Comparison of ENCODE assay signal across 14 mouse cellular contexts in the genomic region with DNA sequence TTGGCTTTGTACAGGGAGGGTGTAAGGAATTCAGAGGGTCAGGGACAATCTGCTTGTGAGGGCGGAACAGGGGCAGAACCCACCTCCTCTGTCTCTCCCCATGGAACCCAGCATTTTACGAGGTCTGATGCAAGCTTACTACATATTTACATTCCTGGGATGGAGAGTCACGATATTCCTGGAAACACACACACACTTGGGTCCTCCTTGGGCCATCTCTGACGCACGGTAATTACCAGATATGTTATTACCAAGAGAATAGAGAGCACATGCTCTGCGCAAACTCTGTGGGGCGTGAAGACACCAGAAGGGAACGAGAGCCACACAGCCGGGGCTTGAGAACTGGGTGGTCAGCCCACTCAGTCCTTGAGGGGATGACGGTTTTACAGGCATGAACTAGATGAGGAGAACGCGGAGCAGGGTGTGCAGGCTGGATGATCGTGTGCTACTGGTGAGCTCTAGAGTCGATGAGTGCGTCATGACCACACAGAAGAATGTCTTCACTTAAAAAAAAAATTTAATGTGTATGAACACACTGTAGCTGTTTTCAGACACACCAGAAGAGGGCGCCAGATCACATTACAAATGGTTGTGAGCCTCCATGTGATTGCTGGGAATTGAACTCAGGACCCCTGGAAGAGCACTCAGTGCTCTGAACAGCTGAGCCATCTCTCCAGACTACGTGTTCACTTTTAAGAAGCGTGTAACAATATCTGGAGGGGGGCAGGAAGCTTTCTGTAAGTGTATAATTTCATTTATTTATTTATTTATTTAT. TPM values are rescaled to one million over a fixed set of nuclear protein-coding genes. Genes with fewer than 3 reads are reported as not detected.
A peak's percentile ranks its signal among the peaks of the same experiment; 100 is the strongest.
DNase-seq lines count a peak whose midpoint lies in the region; ATAC-seq and TF ChIP-seq lines count a peak whose summit lies in the region.
"Had no signal": no experiment of that assay in that cellular context is flagged by ENCODE, and none has a peak within 500 bp of the region (broad histone marks: within the 10 kb centered on the region; RNA-seq: fewer than 3 reads in every experiment).

No protein-coding gene starts in this region.

- no peak overlapping the region for H3K4me3 ChIP-seq in gastrocnemius, adult 2 months
- H3K4me3 ChIP-seq in liver, postnatal 0 days (ENCODE audit: low read depth, low read length): no peak overlapping the region
- no peak overlapping the region for H3K4me3 ChIP-seq in CH12.LX (replicated peaks in 1 of 3; ENCODE audit: low read depth in 2 of 3, low read length in 2 of 3, poor library complexity in 1 of 3)
- H3K4me3 ChIP-seq: embryonic facial prominence, embryonic 12.5 days had no signal

- intact Hi-C loops in gastrocnemius, adult 2 months (cut with DNase I): no loop called here

- 0 out of 2 replicates have a peak, but pooled peaks cover 3% of the 10 kb centered on the region for H3K4me1 ChIP-seq in liver, postnatal 0 days (ENCODE audit: insufficient read depth)
- no peaks in the 10 kb centered on the region for H3K4me1 ChIP-seq in CH12.LX (ENCODE audit: control insufficient read depth in 1 of 2, insufficient read depth in 2 of 2)
- H3K4me1 ChIP-seq: embryonic facial prominence, embryonic 12.5 days had no signal

- H3K9me3 ChIP-seq in liver, postnatal 0 days (ENCODE audit: low read length): peaks cover 5% of the 10 kb centered on the region
- peaks cover 9% of the 10 kb centered on the region for H3K9me3 ChIP-seq in CH12.LX (replicated peaks; ENCODE audit: low read length)
- H3K9me3 ChIP-seq: embryonic facial prominence, embryonic 12.5 days had no signal

- no peak overlapping the region for H3K9ac ChIP-seq in liver, postnatal 0 days (replicated peaks)
- H3K9ac ChIP-seq in CH12.LX (ENCODE audit: insufficient read depth, low read depth): no peak overlapping the region
- H3K9ac ChIP-seq: embryonic facial prominence, embryonic 12.5 days had no signal

- DNase-seq in gastrocnemius, adult 2 months: no peak
- no peak for DNase-seq in gastrocnemius, adult 18-20 months (ENCODE audit: low spot score)
- no peak for DNase-seq in liver, postnatal 0 days
- DNase-seq in liver: no peak
- DNase-seq in CH12.LX (ENCODE audit: extremely low read depth): no peak
- no peak for DNase-seq in brain, embryonic 14.5 days (ENCODE audit: low read depth)
- no peak for DNase-seq in B cell, adult 2 months
- DNase-seq: adrenal gland, postnatal 25 days; gastrocnemius, postnatal 36 days; kidney, postnatal 14 days; layer of hippocampus, adult 9-11 months; right cerebral cortex, adult 18-20 months had no signal

- H3K27ac ChIP-seq in gastrocnemius, adult 2 months: no peak overlapping the region
- H3K27ac ChIP-seq in liver, postnatal 0 days (ENCODE audit: low read depth): no peak overlapping the region
- H3K27ac ChIP-seq in CH12.LX (ENCODE audit: insufficient read depth, low read depth): no peak overlapping the region

- WGBS in liver, postnatal 0 days (ENCODE audit: insufficient replicate concordance): 88% methylated on average over 18 of the region's 18 CpGs

- no peak for ATAC-seq in liver, postnatal 0 days
- ATAC-seq: inflammation-experienced regulatory T-cells, adult 6 months had no signal

- H3K79me2 ChIP-seq in CH12.LX (replicated peaks; ENCODE audit: control insufficient read depth, extremely low read depth, insufficient read depth, poor library complexity, severe bottlenecking): no peaks in the 10 kb centered on the region

- in situ Hi-C loops in CH12.LX (cut with MboI; ENCODE audit: low pct_ligation_motif_present, low pct_unique_long_range_greater_than_20kb, low sequenced_read_pairs): no loop called here

- no peaks in the 10 kb centered on the region for H3K27me3 ChIP-seq in liver, postnatal 0 days (ENCODE audit: insufficient read depth, low read length)
- H3K27me3 ChIP-seq in CH12.LX (replicated peaks): peaks cover 14% of the 10 kb centered on the region
- H3K27me3 ChIP-seq: embryonic facial prominence, embryonic 12.5 days had no signal

- no peaks in the 10 kb centered on the region for H3K36me3 ChIP-seq in liver, postnatal 0 days (replicated peaks; ENCODE audit: insufficient read depth, low read length)
- H3K36me3 ChIP-seq in CH12.LX (replicated peaks in 1 of 2; ENCODE audit: control insufficient read depth in 1 of 2, insufficient read depth in 1 of 2, low read length in 1 of 2): no peaks in the 10 kb centered on the region
- H3K36me3 ChIP-seq: embryonic facial prominence, embryonic 12.5 days had no signal

- no peak for TF ChIP-seq RAD21 in CH12.LX (IDR thresholded peaks at IDR 0.05; ENCODE audit: low read depth, low read length)

- no peak overlapping the region for H3K4me2 ChIP-seq in liver, postnatal 0 days (ENCODE audit: low read depth, low read length)
- H3K4me2 ChIP-seq in CH12.LX (ENCODE audit: insufficient read depth, low read depth, poor library complexity, severe bottlenecking): no peak overlapping the region

- no peak for TF ChIP-seq POLR2A in CH12.LX (IDR thresholded peaks at IDR 0.05; ENCODE audit: low read depth, low read length)
- no peak for TF ChIP-seq POLR2A in brain, embryonic 14.5 days (IDR thresholded peaks at IDR 0.05; ENCODE audit: borderline replicate concordance, extremely low read depth, insufficient read depth, insufficient read length, poor library complexity, severe bottlenecking)

- TF ChIP-seq EP300 in liver, postnatal 0 days (IDR thresholded peaks at IDR 0.05; ENCODE audit: low read depth): no peak
- no peak for TF ChIP-seq EP300 in CH12.LX (IDR thresholded peaks at IDR 0.05; ENCODE audit: low read length)

- TF ChIP-seq CTCF in gastrocnemius, adult 2 months (IDR thresholded peaks at IDR 0.05): peak; percentile 39
- peak; percentile 34; the same call in 1 of the 2 replicates for TF ChIP-seq CTCF in liver, postnatal 0 days (IDR thresholded peaks at IDR 0.05; ENCODE audit: low read depth)
- TF ChIP-seq CTCF in CH12.LX (conservative IDR thresholded peaks at IDR 0.05 in 1 of 2, IDR thresholded peaks at IDR 0.05 in 1 of 2; ENCODE audit: low read depth in 2 of 2, low read length in 2 of 2): peak; percentile 9 to 29; a peak in 1 of 4 replicates
- peak; percentile 13; the same call in 1 of the 2 replicates for TF ChIP-seq CTCF in brain, embryonic 14.5 days (IDR thresholded peaks at IDR 0.05; ENCODE audit: borderline replicate concordance, extremely low read depth, insufficient read depth, insufficient read length)

- dilution Hi-C loops in CH12.LX (cut with MboI; ENCODE audit: extremely low pct_ligation_motif_present, extremely low pct_unique_long_range_greater_than_20kb, low sequenced_read_pairs): no loop called here

TF ChIP-seq in CH12.LX, 34 proteins besides CTCF, POLR2A, EP300 and RAD21:
- TF ChIP-seq UBTF (IDR thresholded peaks at IDR 0.05; ENCODE audit: low read depth, low read length): no peak
- TF ChIP-seq KAT2A (IDR thresholded peaks at IDR 0.05; ENCODE audit: insufficient replicate concordance, low read length): no peak
- no peak for TF ChIP-seq NELFE (IDR thresholded peaks at IDR 0.05; ENCODE audit: low read depth, low read length)
- TF ChIP-seq SMC3 (IDR thresholded peaks at IDR 0.05; ENCODE audit: low read depth, low read length): no peak
- no peak for TF ChIP-seq MAX (IDR thresholded peaks at IDR 0.05; ENCODE audit: low read length)
- TF ChIP-seq NRF1 (IDR thresholded peaks at IDR 0.05; ENCODE audit: low read depth, low read length): no peak
- TF ChIP-seq ZMIZ1 (IDR thresholded peaks at IDR 0.05; ENCODE audit: low read depth, low read length): no peak
- TF ChIP-seq IRF4 (IDR thresholded peaks at IDR 0.05; ENCODE audit: low read depth, low read length): no peak
- no peak for TF ChIP-seq USF2 (conservative IDR thresholded peaks at IDR 0.05; ENCODE audit: low read depth, low read length)
- no peak for TF ChIP-seq RCOR1 (conservative IDR thresholded peaks at IDR 0.05; ENCODE audit: low read depth, low read length)

RNA-seq across cellular contexts. Expression of a gene that starts 51.4 kb away (rescaled TPM):
- total RNA-seq in gastrocnemius, adult 2 months (2021): 100 to 1,000 TPM in 1 of 2 experiments, 10 to 100 TPM in 1; 93.8 to 118 TPM
- 10 to 100 TPM; 83.3 to 89.2 TPM for total RNA-seq in gastrocnemius, adult 18-20 months (2021)
- 249 and 270 TPM in 2 replicates for polyA plus RNA-seq in liver, postnatal 0 days (2015; fragmentation: Nextera tagmentation; extraction: Ambion mirVana)
- 260 and 311 TPM in 2 replicates for total RNA-seq in CH12.LX (2012; rRNA removed)
- total RNA-seq in CH12.LX (2014; rRNA removed): 459 and 511 TPM in 2 replicates
- polyA plus RNA-seq in CH12.LX (2012; ENCODE audit: insufficient read length, low read depth): 549 and 597 TPM in 2 replicates
- 544 and 552 TPM in 2 replicates for polyA plus RNA-seq in brain, embryonic 14.5 days (2012; rRNA removed)
